Mouse (Mus musculus): ENCODE measurements around the gene Vav3.

DNA sequence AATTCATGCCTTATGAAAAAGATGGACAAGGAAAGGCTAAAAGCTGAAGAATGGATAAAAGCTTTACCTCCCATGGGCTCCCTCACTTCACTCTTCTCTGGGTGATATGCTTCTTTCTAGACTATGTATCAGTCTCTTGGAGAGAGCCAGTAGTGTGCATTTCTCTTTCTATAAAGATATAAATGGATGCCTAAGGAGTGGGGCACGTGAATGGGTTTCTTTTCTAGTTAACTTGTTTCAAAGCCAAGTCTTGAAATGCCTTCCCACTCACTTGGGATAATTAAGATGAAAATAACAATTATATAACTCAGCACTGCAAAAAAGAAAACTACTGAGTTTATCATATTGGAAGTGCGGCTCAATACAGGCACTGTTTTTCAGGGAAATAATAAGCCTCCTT lies 265.7 kb downstream of the Vav3 start:
- TF ChIP-seq CTCF (IDR thresholded peaks at IDR 0.05; ENCODE audit: borderline replicate concordance, insufficient read depth, low read length) (no peak), POLR2A (IDR thresholded peaks at IDR 0.05; ENCODE audit: low read depth, low read length) (no peak)

All from embryonic fibroblast, embryonic 13.5 days (primary cell).